Mouse (Mus musculus) megakaryocyte, adult 5-6 weeks (primary cell): ENCODE measurements around the gene Degs2. TPM values are rescaled to one million over a fixed set of nuclear protein-coding genes. Genes with fewer than 3 reads are reported as not detected.

Experiments used
- ATAC-seq: 2 replicates; pipeline ENCODE4 v1.8.0; 2016; ENCODE audit warnings: mild to moderate bottlenecking, inconsistent platforms; ENCODE audit not compliant: poor library complexity, severe bottlenecking
- total RNA-seq, 2 experiments: library from RNA; stranded (forward) in 1 of 2; stranded (reverse) in 1 of 2; fragments of 153-499, 151-499 nt in 1 of 2; fragments of 221-1000, 200-1000 nt in 1 of 2; gene quantifications; 2 replicates each; pipeline versions ENCODE4 v1.2.3 to v1.2.4; 2015 to 2017

The Degs2 gene
- total RNA-seq, 2 experiments from 2014 or later = 0.26 TPM; not detected in 1

GRCm38 (mm10) chr12:108657350-108657749, 44.8 kb downstream of the Degs2 start:
- ATAC-seq = peak; percentile 85

- ATAC-seq = no peak
Observed at GRCm38 (mm10) chr12:108653358-108654335, 48.5 kb downstream of the Degs2 start.

DNA sequence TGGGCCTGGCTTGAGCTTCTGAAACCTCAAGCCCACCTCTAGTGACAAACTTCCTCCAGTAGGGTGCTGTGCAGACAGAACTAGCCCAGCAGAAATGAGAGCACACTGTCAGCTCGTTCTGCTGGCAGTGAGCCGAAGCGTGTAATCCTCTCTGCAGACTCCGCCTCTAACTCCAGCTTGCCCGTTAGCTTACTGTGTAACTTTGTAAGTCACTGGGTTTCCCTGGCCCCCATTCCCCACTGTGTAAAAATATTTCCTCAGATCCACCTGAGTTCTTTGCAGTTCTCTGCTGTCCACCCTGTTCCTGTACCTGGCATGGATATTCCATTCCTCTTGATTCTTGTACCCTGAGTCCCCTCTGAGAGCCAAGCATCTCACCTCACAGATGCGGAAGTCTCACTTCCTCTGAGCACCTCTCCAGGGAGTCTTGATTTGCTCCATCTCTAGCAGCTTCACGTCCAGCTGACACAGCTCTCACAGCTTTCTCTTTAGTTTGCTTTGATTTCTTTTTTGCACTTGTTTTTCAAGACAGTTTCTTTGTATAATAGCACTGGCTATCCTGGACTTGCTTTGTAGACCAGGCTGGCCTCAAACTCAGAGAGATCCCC, 51.0 kb downstream of the Degs2 start:
- peak; percentile 71 for ATAC-seq

DNA sequence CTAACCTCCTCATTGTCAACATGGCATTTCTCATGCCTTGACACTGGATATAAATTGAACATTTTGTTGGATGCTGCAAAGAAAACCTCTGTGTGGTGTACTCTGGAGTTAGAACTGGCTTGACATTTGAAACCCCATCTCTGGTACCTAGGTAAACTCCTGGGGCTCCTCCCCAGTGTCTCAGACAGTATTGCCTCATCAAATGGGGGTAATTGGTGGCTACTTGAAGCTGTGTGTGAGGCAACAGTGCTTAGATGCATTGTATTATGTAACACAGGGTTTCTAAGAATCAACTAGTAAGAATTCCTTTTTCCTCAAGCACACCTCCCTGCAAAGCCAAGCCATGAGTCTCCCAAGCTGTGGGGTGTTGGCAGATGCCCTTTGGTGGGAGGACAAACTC, 54.3 kb downstream of the Degs2 start:
- 0 out of 2 replicates have a peak, but pooled peaks have one; percentile 39 for ATAC-seq

- no peak for ATAC-seq
Observed at GRCm38 (mm10) chr12:108646234-108646633, 55.9 kb downstream of the Degs2 start.

- no peak for ATAC-seq
Observed at GRCm38 (mm10) chr12:108642019-108642418, 60.1 kb downstream of the Degs2 start.

DNA sequence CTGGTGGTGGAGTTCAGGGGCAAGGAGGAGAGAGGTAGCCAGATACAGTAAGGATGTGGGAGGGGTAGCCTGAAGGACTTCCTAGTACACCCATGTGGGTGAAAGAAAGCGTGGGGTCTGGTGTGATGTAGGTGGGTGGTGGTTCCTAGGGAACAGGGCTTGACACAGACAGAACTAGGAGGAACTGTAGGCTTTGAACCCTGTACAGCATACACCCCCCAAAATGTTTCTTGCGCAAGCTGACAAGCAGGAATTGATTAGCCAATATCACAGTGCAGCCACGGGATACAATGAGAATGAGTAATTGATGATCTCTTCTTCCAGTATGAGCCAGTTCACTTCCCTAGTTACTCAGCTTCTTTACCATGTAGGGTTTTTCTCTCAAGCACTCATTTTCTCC, 63.0 kb downstream of the Degs2 start:
- peak; percentile 48 for ATAC-seq

- ATAC-seq = no peak
Observed at GRCm38 (mm10) chr12:108637440-108637839, 64.7 kb downstream of the Degs2 start.

- ATAC-seq = peak; percentile 49
Observed at GRCm38 (mm10) chr12:108635501-108635900, 66.6 kb downstream of the Degs2 start.

DNA sequence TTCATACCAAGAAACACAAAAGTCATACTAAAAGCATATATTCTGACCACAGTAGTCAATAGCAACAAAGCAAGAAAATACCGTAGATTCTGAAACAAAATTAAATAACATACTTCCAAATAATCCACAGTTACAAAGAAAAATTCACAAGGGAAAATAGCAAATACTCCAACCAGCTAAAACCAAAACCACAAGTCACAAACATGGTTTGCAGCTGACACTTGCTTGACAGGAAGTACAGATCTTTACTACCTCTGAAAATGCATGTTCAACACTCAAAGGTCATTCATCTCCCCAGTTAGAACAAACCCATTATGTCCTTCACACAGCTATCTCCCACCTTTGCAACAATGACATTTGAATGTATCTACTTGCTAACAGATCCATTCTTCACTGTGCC, 68.1 kb downstream of the Degs2 start:
- ATAC-seq = no peak

DNA sequence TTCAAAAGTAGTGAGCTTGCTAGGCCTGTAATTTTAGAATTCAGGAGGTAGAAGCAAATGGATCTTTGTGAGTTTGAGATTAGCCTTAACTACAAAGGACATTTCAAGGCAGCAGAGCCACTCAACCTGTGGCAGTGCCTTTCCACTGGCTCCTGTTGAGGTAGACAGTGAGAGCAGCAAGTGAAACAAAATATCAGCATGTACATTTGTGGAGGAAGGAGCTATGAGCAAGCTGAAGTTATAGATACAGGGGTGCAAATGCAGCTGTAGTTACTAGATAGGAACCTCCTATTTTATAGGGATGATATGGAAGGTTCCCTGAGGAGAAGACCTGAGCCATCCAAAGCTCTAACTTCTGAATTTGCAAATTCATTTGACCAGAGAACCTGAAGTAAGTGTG, 69.6 kb downstream of the Degs2 start:
- ATAC-seq = no peak

- ATAC-seq = peak; percentile 65
Observed at GRCm38 (mm10) chr12:108630741-108631688, 71.1 kb downstream of the Degs2 start.

DNA sequence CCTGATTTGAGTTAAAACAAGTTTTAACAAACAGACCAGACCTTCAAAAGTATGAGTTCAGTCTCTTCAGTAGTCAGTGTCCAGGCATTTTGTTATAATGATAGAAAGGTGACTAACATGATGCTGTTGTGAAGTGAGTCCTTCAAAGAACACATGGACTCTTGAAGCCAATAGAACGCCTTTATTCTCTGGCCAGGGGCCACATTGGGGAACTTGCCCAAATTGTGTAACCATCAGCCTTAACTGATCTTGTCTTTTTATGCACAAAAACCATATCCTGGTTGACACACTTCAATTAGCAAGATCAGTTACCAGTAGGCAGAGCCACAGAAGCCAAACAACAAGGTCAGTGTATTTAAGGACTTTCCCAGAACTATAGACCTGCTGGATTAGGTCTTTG, 72.6 kb downstream of the Degs2 start:
- peak; percentile 67 for ATAC-seq

Other genes with a start within 250 kb of the Degs2 start
- 153 and 169 TPM in 2 replicates for gene Evl, start 147.6 kb downstream of the Degs2 start, total RNA-seq (2015)
- 109 and 125 TPM in 2 replicates for gene Evl, start 147.6 kb downstream of the Degs2 start, total RNA-seq (2017)
- 67.2 and 70.7 TPM in 2 replicates for gene Yy1, start 90.7 kb upstream of the Degs2 start, total RNA-seq (2015)
- gene Yy1, start 90.7 kb upstream of the Degs2 start, total RNA-seq (2017) = 40.3 and 50.5 TPM in 2 replicates
- 0.48 and 0.56 TPM in 2 replicates for gene Slc25a29, start 133.6 kb upstream of the Degs2 start, total RNA-seq (2015)
- gene Slc25a29, start 133.6 kb upstream of the Degs2 start, total RNA-seq (2017) = 0.16 TPM in 1 of 2 replicates, not detected in the other
- 0.22 and 0.52 TPM in 2 replicates for gene Slc25a47, start 133.7 kb upstream of the Degs2 start, total RNA-seq (2015)
- 0.45 and 0.59 TPM in 2 replicates for gene Slc25a47, start 133.7 kb upstream of the Degs2 start, total RNA-seq (2017)
- 1.5 and 3.6 TPM in 2 replicates for gene Wdr25, start 191.3 kb upstream of the Degs2 start, total RNA-seq (2015)
- 3.9 and 4.5 TPM in 2 replicates for gene Wdr25, start 191.3 kb upstream of the Degs2 start, total RNA-seq (2017)
- 20.0 and 22.6 TPM in 2 replicates for gene Wars, start 191.9 kb upstream of the Degs2 start, total RNA-seq (2015)
- gene Wars, start 191.9 kb upstream of the Degs2 start, total RNA-seq (2017) = 47.8 and 51.9 TPM in 2 replicates